8 mouse cellular contexts compared by ENCODE assay signal in the genomic region with DNA sequence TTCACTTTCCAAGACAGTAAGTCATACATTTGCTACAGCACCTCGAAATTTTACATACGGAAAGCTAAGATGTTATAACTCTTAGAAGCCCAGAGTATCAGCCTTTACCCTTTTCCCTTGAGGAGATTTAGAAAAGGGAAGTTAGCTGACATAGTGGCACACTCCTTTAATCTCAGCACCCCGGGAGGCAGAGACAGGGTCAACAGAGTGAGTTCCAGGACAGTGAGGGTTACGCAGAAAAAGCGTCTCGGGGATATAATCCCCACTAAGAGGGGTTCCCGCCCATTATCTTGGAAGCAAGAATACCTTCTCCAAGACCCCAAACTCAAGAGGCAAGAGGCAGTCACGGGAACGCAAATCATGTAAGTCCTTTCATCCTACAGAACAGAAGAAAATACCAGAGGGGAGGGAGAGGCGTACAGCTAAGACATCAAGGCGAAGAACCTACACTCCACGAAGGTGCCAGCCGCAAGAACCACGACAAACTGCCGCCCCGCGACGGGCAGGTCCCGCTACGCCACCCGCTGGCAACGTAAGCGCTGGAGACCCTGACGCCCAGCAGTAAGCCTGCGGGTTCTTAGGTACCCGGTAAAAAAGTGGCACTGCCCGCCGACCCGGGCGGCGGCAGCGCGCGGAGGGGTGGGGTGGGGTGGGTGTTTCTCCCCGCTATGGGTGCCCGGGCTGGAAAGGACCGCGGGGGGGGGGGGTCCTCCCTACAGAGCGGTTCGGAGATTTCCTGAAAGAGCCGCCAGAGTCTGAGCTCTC. TPM values are rescaled to one million over a fixed set of nuclear protein-coding genes. Genes with fewer than 3 reads are reported as not detected.
DNase-seq lines count a peak whose midpoint lies in the region; ATAC-seq and TF ChIP-seq lines count a peak whose summit lies in the region.

No protein-coding gene starts in this region.

- no peak for TF ChIP-seq RAD21 in MEL (IDR thresholded peaks at IDR 0.05; ENCODE audit: low read depth, low read length)

- peak overlapping the region; percentile 79 for H3K9ac ChIP-seq in MEL (ENCODE audit: control insufficient read depth, low read depth, low read length, poor library complexity, severe bottlenecking)
- peak overlapping the region; percentile 96 for H3K9ac ChIP-seq in neural tube, embryonic 14.5 days (replicated peaks; ENCODE audit: low read depth, low read length)

- ATAC-seq in neural tube, embryonic 14.5 days (ENCODE audit: low read depth): no peak

- peak overlapping the region; percentile 46; the same call in 1 of the 2 replicates for H3K27ac ChIP-seq in MEL (ENCODE audit: control insufficient read depth, low read depth, low read length)
- H3K27ac ChIP-seq in heart, embryonic 10.5 days: peak overlapping the region; percentile 98
- H3K27ac ChIP-seq in neural tube, embryonic 14.5 days (ENCODE audit: low read depth, low read length): peak overlapping the region; percentile 86

- TF ChIP-seq CTCF in MEL (IDR thresholded peaks at IDR 0.05 in 2 of 3, conservative IDR thresholded peaks at IDR 0.05 in 1 of 3; ENCODE audit: control insufficient read depth in 1 of 3, insufficient read depth in 1 of 3, low read depth in 2 of 3, low read length in 3 of 3, poor library complexity in 1 of 3, severe bottlenecking in 1 of 3): peak in 2 of 3 experiments; percentile 5 to 41; a peak in 3 of 6 replicates

- no peak; a peak in 1 of 4 replicates for TF ChIP-seq EP300 in MEL (IDR thresholded peaks at IDR 0.05; ENCODE audit: low read depth in 1 of 2, low read length in 2 of 2)

- H3K27me3 ChIP-seq in MEL (ENCODE audit: control insufficient read depth in 1 of 2, insufficient read depth in 2 of 2, low read length in 2 of 2): no peaks in the 10 kb centered on the region
- no peaks in the 10 kb centered on the region for H3K27me3 ChIP-seq in heart, embryonic 10.5 days (ENCODE audit: insufficient read depth, poor library complexity, severe bottlenecking)
- no peaks in the 10 kb centered on the region for H3K27me3 ChIP-seq in neural tube, embryonic 14.5 days (ENCODE audit: control insufficient read depth, insufficient read depth, low read length)

- peaks cover 52% of the 10 kb centered on the region for H3K79me2 ChIP-seq in MEL (ENCODE audit: control insufficient read depth, insufficient read depth, low read length, poor library complexity)

- WGBS in heart, embryonic 10.5 days: 3% methylated on average over 40 of the region's 41 CpGs
- WGBS in neural tube, embryonic 14.5 days: 5% methylated on average over 39 of the region's 41 CpGs

- H3K4me1 ChIP-seq in MEL (ENCODE audit: control insufficient read depth in 1 of 2, insufficient read depth in 2 of 2, low read length in 2 of 2): peaks cover 2 to 15% of the 10 kb centered on the region in 2 experiments; a peak in 3 of 4 replicates
- H3K4me1 ChIP-seq in heart, embryonic 10.5 days: peaks cover 20% of the 10 kb centered on the region
- H3K4me1 ChIP-seq in neural tube, embryonic 14.5 days (ENCODE audit: control insufficient read depth, insufficient read depth, low read length): peaks cover 14% of the 10 kb centered on the region

- peak overlapping the region; percentile 74 to 85 for H3K4me3 ChIP-seq in MEL (ENCODE audit: control insufficient read depth in 1 of 2, insufficient read depth in 1 of 2, low read depth in 2 of 2, low read length in 2 of 2)
- peak overlapping the region; percentile 98 for H3K4me3 ChIP-seq in heart, embryonic 10.5 days
- peak overlapping the region; percentile 89 for H3K4me3 ChIP-seq in neural tube, embryonic 14.5 days (ENCODE audit: low read depth, low read length)

- no peak for TF ChIP-seq POLR2A in MEL (IDR thresholded peaks at IDR 0.05; ENCODE audit: control insufficient read depth in 1 of 2, insufficient read depth in 1 of 2, low read depth in 1 of 2, low read length in 2 of 2, poor library complexity in 1 of 2)

- peak overlapping the region; percentile 71 for H3K4me2 ChIP-seq in neural tube, embryonic 14.5 days (ENCODE audit: low read depth, low read length)

- no peaks in the 10 kb centered on the region for H3K9me3 ChIP-seq in MEL (replicated peaks; ENCODE audit: insufficient read depth, low read length)
- no peaks in the 10 kb centered on the region for H3K9me3 ChIP-seq in heart, embryonic 10.5 days
- H3K9me3 ChIP-seq in neural tube, embryonic 14.5 days (ENCODE audit: control insufficient read depth, low read length): no peaks in the 10 kb centered on the region

- DNase-seq in 3134 (ENCODE audit: extremely low read depth, insufficient read length, low spot score) (peak; percentile 62), MEL (ENCODE audit: low read depth, low spot score) (peak; percentile 81)
- DNase-seq in cerebellum, postnatal 10 days: peak; percentile 54 to 57
- DNase-seq in heart, embryonic 10.5 days (ENCODE audit: low spot score): no peak
- DNase-seq in kidney, adult 9 months: peak; percentile 34
- DNase-seq in lung, adult 18-20 months: peak; percentile 14 to 21
- peak; percentile 50 for DNase-seq in thymus, postnatal 25 days

- peaks cover 2 to 29% of the 10 kb centered on the region in 2 experiments for H3K36me3 ChIP-seq in MEL (ENCODE audit: control insufficient read depth in 1 of 2, insufficient read depth in 2 of 2, low read length in 2 of 2)
- H3K36me3 ChIP-seq in heart, embryonic 10.5 days: peaks cover 20% of the 10 kb centered on the region
- no peaks in the 10 kb centered on the region for H3K36me3 ChIP-seq in neural tube, embryonic 14.5 days (ENCODE audit: control insufficient read depth, insufficient read depth, low read length)

TF ChIP-seq in MEL, 35 proteins besides CTCF, POLR2A, EP300 and RAD21:
- TF ChIP-seq ZMIZ1 (IDR thresholded peaks at IDR 0.05; ENCODE audit: low read depth, low read length) (no peak), RCOR1 (IDR thresholded peaks at IDR 0.05; ENCODE audit: low read depth, low read length) (peak; percentile 59), SMC3 (IDR thresholded peaks at IDR 0.05; ENCODE audit: low read depth, low read length) (peak; percentile 16; the same call in 1 of the 2 replicates), NELFE (IDR thresholded peaks at IDR 0.05; ENCODE audit: low read depth, low read length) (no peak), MAZ (IDR thresholded peaks at IDR 0.05; ENCODE audit: low read depth, low read length) (no peak), CHD2 (IDR thresholded peaks at IDR 0.05; ENCODE audit: low read length) (no peak), SIN3A (IDR thresholded peaks at IDR 0.05; ENCODE audit: low read length) (peak; percentile 55), TBP (IDR thresholded peaks at IDR 0.05; ENCODE audit: low read depth, low read length) (no peak), MXI1 (IDR thresholded peaks at IDR 0.05; ENCODE audit: low read depth, low read length) (peak; percentile 92)

RNA-seq across cellular contexts. Expression of gene Wdr45b, which starts 0.7 kb away (rescaled TPM):
- total RNA-seq in MEL (2012; rRNA removed): 41.5 and 41.9 TPM in 2 replicates
- polyA plus RNA-seq in MEL (2012; ENCODE audit: insufficient read depth in 1 of 2, insufficient read length in 2 of 2, low read depth in 1 of 2, low replicate concordance in 2 of 2, missing spikeins in 1 of 2): 10 to 100 TPM in 1 of 2 experiments, not detected in 1; 39.3 TPM
- 85.9 and 90.0 TPM in 2 replicates for polyA plus RNA-seq in heart, embryonic 10.5 days (2016; fragmentation: Nextera tagmentation; extraction: Ambion mirVana)
- polyA plus RNA-seq in neural tube, embryonic 14.5 days (2014; fragmentation: Nextera tagmentation; extraction: Ambion mirVana): 93.7 and 100 TPM in 2 replicates

RNA-seq across cellular contexts. Expression of gene Rab40b, which starts 34.5 kb away (rescaled TPM):
- 0.23 and 0.39 TPM in 2 replicates for total RNA-seq in MEL (2012; rRNA removed)
- not detected for polyA plus RNA-seq in MEL (2012; ENCODE audit: insufficient read depth in 1 of 2, insufficient read length in 2 of 2, low read depth in 1 of 2, low replicate concordance in 2 of 2, missing spikeins in 1 of 2)
- 1.8 and 3.7 TPM in 2 replicates for polyA plus RNA-seq in heart, embryonic 10.5 days (2016; fragmentation: Nextera tagmentation; extraction: Ambion mirVana)
- 13.4 and 16.7 TPM in 2 replicates for polyA plus RNA-seq in neural tube, embryonic 14.5 days (2014; fragmentation: Nextera tagmentation; extraction: Ambion mirVana)

Comparison
In these comparisons a context has a peak if more than half of its experiments do, and no peak if none do; other contexts are left out.
1. H3K27ac ChIP-seq: peak in every context shown above with its lines; median percentile 98 in heart, embryonic 10.5 days; 86 in neural tube, embryonic 14.5 days; 46 in MEL.